Mouse (Mus musculus): Measurements from ENCODE around the gene Abhd17a.
"Not testable (repeated sequence)": the region's sequence is repeated elsewhere in the genome, so short reads cannot be mapped to it uniquely, and the experiment has no call there.

Gene Abhd17a

GRCm38 (mm10) chr10:80609269-80609924 lies 19.3 kb upstream of the Abhd17a start:
- in situ Hi-C loops (cut with MboI): no loop called here

- in situ Hi-C loops (cut with MboI): no loop called here
Observed at GRCm38 (mm10) chr10:80608435-80608834, 18.3 kb upstream of the Abhd17a start.

GRCm38 (mm10) chr10:80606737-80607350 lies 16.7 kb upstream of the Abhd17a start:
- in situ Hi-C loops (cut with MboI): no loop called here

GRCm38 (mm10) chr10:80606306-80606705 lies 16.2 kb upstream of the Abhd17a start:
- in situ Hi-C loops (cut with MboI): no loop called here

GRCm38 (mm10) chr10:80605721-80606120 lies 15.6 kb upstream of the Abhd17a start, which contains the start of gene Gm49322:
Gene Gm49322 (plus strand): TSS chr10:80606021.
- in situ Hi-C loops (cut with MboI): not testable (repeated sequence)

GRCm38 (mm10) chr10:80604988-80605387 lies 14.8 kb upstream of the Abhd17a start:
- in situ Hi-C loops (cut with MboI): no loop called here

- in situ Hi-C loops (cut with MboI): no loop called here
Observed at GRCm38 (mm10) chr10:80604001-80604509, 13.9 kb upstream of the Abhd17a start.

GRCm38 (mm10) chr10:80603364-80603763 lies 13.2 kb upstream of the Abhd17a start:
- in situ Hi-C loops (cut with MboI): no loop called here

GRCm38 (mm10) chr10:80602698-80603325 lies 12.7 kb upstream of the Abhd17a start, which contains the start of the genes Scamp4 and Adat3:
Gene Scamp4 (plus strand): TSS chr10:80602872.
Gene Adat3 (plus strand): TSS chr10:80602880.
- in situ Hi-C loops (cut with MboI): no loop called here

GRCm38 (mm10) chr10:80596318-80596717 lies 6.2 kb upstream of the Abhd17a start:
- in situ Hi-C loops (cut with MboI): no loop called here

- in situ Hi-C loops (cut with MboI): no loop called here
Observed at GRCm38 (mm10) chr10:80589127-80589878, 838 bp downstream of the Abhd17a start.

- in situ Hi-C loops (cut with MboI): no loop called here
Observed at GRCm38 (mm10) chr10:80587305-80587657, 2.9 kb downstream of the Abhd17a start.

- in situ Hi-C loops (cut with MboI): no loop called here
Observed at GRCm38 (mm10) chr10:80586407-80587304, 3.5 kb downstream of the Abhd17a start.

GRCm38 (mm10) chr10:80585581-80585980 lies 4.6 kb downstream of the Abhd17a start:
- in situ Hi-C loops (cut with MboI): no loop called here

- in situ Hi-C loops (cut with MboI): loop anchor here (5.0 kb wide), 1 partner anchor 32 kb away; no protein-coding TSS in a partner anchor
Observed at GRCm38 (mm10) chr10:80584642-80585552, 5.2 kb downstream of the Abhd17a start.

- in situ Hi-C loops (cut with MboI): loop anchor here (5.0 kb wide), 1 partner anchor 33 kb away; no protein-coding TSS in a partner anchor
Observed at GRCm38 (mm10) chr10:80584045-80584488, 6.1 kb downstream of the Abhd17a start.

GRCm38 (mm10) chr10:80583047-80583446 lies 7.1 kb downstream of the Abhd17a start:
- in situ Hi-C loops (cut with MboI): loop anchor here (5.0 kb wide), 1 partner anchor 34 kb away; no protein-coding TSS in a partner anchor

- in situ Hi-C loops (cut with MboI): loop anchor here (5.0 kb wide), 1 partner anchor 103 kb away; no protein-coding TSS in a partner anchor
Observed at GRCm38 (mm10) chr10:80578911-80579310, 11.2 kb downstream of the Abhd17a start.

- in situ Hi-C loops (cut with MboI): loop anchor here (5.0 kb wide), 1 partner anchor 104 kb away; no protein-coding TSS in a partner anchor
Observed at GRCm38 (mm10) chr10:80578131-80578750, 11.9 kb downstream of the Abhd17a start.

Data from mature B cell (primary cell).